Mouse (Mus musculus) E14TG2a.4 (cell line): ENCODE results near the gene D6Ertd527e.
A peak's percentile ranks its signal among the peaks of the same experiment; 100 is the strongest.

Source experiments
- H3K27me3 ChIP-seq: 2 replicates; pipeline ENCODE4 v1.6.1; 2014; ENCODE audit warnings: low read length, control low read depth; ENCODE audit not compliant: insufficient read depth
- H3K36me3 ChIP-seq: 2 replicates; pipeline ENCODE4 v1.6.1; 2014; ENCODE audit warnings: low read length, control low read depth; ENCODE audit not compliant: insufficient read depth
- H3K4me1 ChIP-seq: replicated peaks from 2 replicates; pipeline ENCODE4 v1.6.1; 2014; ENCODE audit warnings: low read depth, low read length, control low read depth
- H3K4me3 ChIP-seq: replicated peaks from 2 replicates; pipeline ENCODE4 v1.5.1; 2014; ENCODE audit warnings: mild to moderate bottlenecking, low read length
- H3K9me3 ChIP-seq: 2 replicates; pipeline ENCODE4 v1.6.1; 2014; ENCODE audit warnings: low read length, control low read depth
- CTCF ChIP-seq: conservative IDR thresholded peaks from 2 replicates; pipeline ENCODE4 v1.5.1; 2014; ENCODE audit warnings: low read length
- NANOG ChIP-seq: IDR thresholded peaks from 2 replicates; pipeline ENCODE4 v1.6.1; 2014; ENCODE audit warnings: borderline replicate concordance, low read length, mixed read lengths
- POU5F1 ChIP-seq: IDR thresholded peaks from 2 replicates; pipeline ENCODE4 v1.6.1; 2014; ENCODE audit warnings: low read length, borderline replicate concordance

Gene D6Ertd527e

DNA sequence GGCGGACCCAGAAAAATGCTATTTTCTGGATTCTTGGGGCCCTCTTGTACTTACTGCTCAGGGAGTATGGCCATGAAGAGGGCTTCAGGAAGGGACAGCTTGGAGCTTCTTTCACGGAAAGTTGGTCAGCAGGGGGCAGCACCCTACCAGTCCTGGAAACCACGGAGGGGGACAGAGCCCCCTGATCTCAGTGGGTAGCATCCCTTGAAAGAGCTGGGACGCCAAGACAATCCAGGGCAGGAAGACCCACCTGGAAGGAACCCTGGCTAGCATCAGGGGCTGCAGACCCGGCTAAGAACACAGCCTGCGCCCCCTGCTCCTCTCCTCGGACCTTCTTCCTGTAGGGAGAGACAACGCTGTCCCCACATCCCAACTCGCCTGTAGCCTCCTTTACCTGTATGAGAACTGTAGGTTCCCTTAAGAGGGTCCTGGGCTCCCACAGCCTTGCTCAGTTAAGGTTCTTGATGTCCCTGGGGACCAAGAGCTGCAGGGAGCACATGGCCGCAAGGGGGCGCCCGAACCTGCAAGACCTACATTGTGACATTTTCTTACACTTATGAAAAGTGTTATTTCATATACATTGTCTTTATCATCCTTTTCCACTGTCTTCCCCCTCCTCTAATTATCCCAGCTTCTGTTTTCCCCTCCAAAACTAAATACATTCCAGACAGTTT lies 3.1 kb upstream of the D6Ertd527e start:
- Histone ChIP-seq H3K36me3 (no peaks in the 10 kb centered on the region), H3K4me3 (peak overlapping the region; percentile 63), H3K27me3 (no peaks in the 10 kb centered on the region), H3K4me1 (peaks cover 4% of the 10 kb centered on the region; the same call in 1 of the 2 replicates), H3K9me3 (no peaks in the 10 kb centered on the region)
- TF ChIP-seq CTCF (peak; percentile 61), POU5F1 (no peak)

DNA sequence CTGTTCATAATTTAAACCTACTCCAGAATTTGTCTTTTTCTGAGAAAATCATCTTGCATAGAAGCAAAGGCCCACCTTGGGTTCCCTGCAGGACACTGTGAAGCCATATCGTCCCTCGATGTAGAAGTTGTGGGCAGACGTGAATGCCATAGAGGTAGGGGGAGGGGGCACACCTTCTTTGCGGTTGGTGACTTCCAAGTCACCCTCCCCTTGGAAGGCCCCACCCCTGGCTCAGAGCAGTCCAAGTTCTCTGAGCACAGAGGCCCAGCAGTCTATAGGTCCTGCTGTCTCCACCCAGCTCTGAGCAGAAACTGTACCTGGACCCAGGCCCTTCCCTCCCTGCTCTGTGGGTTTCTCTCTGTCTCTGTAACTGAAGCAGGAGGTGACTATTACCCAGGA lies 2.6 kb upstream of the D6Ertd527e start:
- TF ChIP-seq NANOG = no peak
- Histone ChIP-seq H3K4me1 (peaks cover 4% of the 10 kb centered on the region; the same call in 1 of the 2 replicates), H3K27me3 (no peaks in the 10 kb centered on the region), H3K36me3 (no peaks in the 10 kb centered on the region), H3K4me3 (no peak overlapping the region), H3K9me3 (no peaks in the 10 kb centered on the region)

DNA sequence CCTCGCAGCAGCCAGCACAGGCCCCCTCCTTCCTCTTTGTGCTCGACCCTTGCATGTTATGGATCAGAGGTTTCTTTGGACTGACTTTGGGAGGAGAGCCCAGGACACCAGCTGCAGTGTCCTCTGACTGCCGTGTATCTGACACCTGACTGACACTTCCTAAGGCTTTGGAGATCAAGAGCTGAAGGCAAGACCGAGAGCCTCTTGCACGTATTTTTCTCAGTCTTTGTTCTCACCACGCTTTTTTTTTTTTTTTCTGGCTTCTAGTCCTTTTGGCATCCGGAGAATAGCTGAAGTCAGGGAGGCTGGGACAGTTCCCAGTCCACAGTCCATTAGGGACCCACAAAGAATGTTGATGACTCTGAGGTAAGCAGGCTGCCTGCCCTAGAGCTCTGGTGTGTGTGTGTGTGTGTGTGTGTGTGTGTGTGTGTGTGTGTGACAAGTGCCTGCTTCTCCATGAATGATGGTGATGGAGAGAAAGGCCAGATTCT lies 2.1 kb upstream of the D6Ertd527e start:
- Histone ChIP-seq H3K9me3 (no peaks in the 10 kb centered on the region), H3K27me3 (no peaks in the 10 kb centered on the region), H3K4me3 (no peak overlapping the region), H3K36me3 (no peaks in the 10 kb centered on the region), H3K4me1 (peaks cover 4% of the 10 kb centered on the region; the same call in 1 of the 2 replicates)
- TF ChIP-seq CTCF (no peak), POU5F1 (no peak), NANOG (no peak)

DNA sequence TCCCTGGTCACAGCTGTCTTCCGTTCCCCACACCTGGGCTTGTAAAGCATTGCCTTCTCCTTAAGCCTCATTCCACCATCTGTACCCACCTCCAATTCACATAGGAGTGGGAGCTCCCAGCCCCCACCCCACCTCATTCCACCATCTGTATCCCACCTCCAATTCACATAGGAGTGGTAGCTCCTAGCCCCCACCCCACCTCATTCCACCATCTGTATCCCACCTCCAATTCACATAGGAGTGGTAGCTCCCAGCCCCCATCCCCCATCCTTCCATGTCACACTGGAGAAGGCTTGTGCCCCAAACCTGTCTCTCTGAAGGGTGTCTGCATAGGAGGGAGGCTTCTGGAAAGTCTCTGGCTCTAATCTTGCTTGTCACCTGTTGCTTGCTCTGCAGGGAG lies 1.2 kb upstream of the D6Ertd527e start:
- Histone ChIP-seq H3K9me3 (no peaks in the 10 kb centered on the region), H3K4me1 (peaks cover 4% of the 10 kb centered on the region; the same call in 1 of the 2 replicates), H3K27me3 (no peaks in the 10 kb centered on the region), H3K4me3 (no peak overlapping the region), H3K36me3 (no peaks in the 10 kb centered on the region)
- no peak for TF ChIP-seq POU5F1
- no peak for TF ChIP-seq NANOG
- no peak for TF ChIP-seq CTCF

DNA sequence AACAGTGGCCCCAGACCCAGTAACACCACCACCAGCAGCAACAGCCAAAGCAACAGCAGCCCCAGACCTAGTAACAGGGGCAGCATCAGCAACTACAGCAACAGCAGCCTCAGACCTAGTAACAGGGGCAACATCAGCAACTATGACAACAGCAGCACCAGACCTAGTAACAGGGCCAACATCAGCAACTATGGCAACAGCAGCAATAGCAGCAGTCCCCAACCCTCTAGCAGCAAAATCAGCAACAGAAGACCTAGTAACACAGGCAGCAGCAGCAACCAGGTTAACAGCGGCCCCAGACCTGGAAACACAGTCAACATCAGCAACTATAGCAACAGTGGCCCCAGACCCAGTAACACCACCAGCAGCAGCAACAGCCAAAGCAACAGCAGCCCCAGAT lies 6.9 kb downstream of the D6Ertd527e start:
- no peak for TF ChIP-seq POU5F1
- no peak for TF ChIP-seq CTCF
- no peak for TF ChIP-seq NANOG
- no peaks in the 10 kb centered on the region for H3K9me3 ChIP-seq
- no peaks in the 10 kb centered on the region for H3K36me3 ChIP-seq
- H3K27me3 ChIP-seq = no peaks in the 10 kb centered on the region
- H3K4me3 ChIP-seq = no peak overlapping the region
- H3K4me1 ChIP-seq = no peaks in the 10 kb centered on the region

- no peaks in the 10 kb centered on the region for H3K36me3 ChIP-seq
- H3K27me3 ChIP-seq = no peaks in the 10 kb centered on the region
- H3K9me3 ChIP-seq = no peaks in the 10 kb centered on the region
- TF ChIP-seq NANOG (no peak), CTCF (no peak), POU5F1 (no peak)
- no peak overlapping the region for H3K4me3 ChIP-seq
- no peaks in the 10 kb centered on the region for H3K4me1 ChIP-seq
Observed at GRCm38 (mm10) chr6:87112125-87112524, 7.6 kb downstream of the D6Ertd527e start.

DNA sequence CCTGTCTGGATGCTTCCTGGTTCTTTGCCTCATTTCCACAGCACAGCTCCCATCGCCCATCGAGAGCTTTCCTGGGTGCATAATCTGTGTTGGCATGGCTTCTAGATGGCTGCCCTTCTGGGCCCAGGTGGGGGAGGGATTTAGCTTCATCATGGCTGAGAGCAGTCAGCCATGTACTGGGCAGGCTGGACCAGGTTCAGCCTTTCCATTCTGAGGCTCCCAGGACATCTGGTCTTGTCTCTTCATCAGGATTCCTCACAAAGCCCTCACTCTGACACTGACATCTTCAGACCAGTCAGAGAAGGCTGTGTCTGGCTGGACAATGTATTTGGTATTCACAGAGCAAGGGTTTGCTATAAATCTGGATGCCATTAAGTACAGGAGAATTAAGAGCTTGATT lies 11.4 kb downstream of the D6Ertd527e start:
- TF ChIP-seq POU5F1 (no peak), NANOG (no peak), CTCF (no peak)
- no peaks in the 10 kb centered on the region for H3K36me3 ChIP-seq
- H3K4me1 ChIP-seq = peaks cover 12% of the 10 kb centered on the region
- no peaks in the 10 kb centered on the region for H3K9me3 ChIP-seq
- H3K4me3 ChIP-seq = no peak overlapping the region
- H3K27me3 ChIP-seq = no peaks in the 10 kb centered on the region

- Histone ChIP-seq H3K4me3 (no peak overlapping the region), H3K9me3 (no peaks in the 10 kb centered on the region), H3K36me3 (no peaks in the 10 kb centered on the region), H3K4me1 (peaks cover 12% of the 10 kb centered on the region), H3K27me3 (no peaks in the 10 kb centered on the region)
- no peak for TF ChIP-seq NANOG
- no peak for TF ChIP-seq CTCF
- no peak for TF ChIP-seq POU5F1
Observed at GRCm38 (mm10) chr6:87116596-87116995, 12.1 kb downstream of the D6Ertd527e start.
